12 mouse cellular contexts compared by ENCODE assay signal in genomic region chr15:101293025-101293621, GRCm38 (mm10). TPM values are rescaled to one million over a fixed set of nuclear protein-coding genes. Genes with fewer than 3 reads are reported as not detected.
DNase-seq lines count a peak whose midpoint lies in the region; ATAC-seq and TF ChIP-seq lines count a peak whose summit lies in the region.
"Had no signal": no experiment of that assay in that cellular context is flagged by ENCODE, and none has a peak within 500 bp of the region (broad histone marks: within the 10 kb centered on the region; RNA-seq: fewer than 3 reads in every experiment).

TSS of gene 6030408B16Rik (plus strand) at chr15:101293212.

- peak within 1 kb of the TSS; percentile 62 for H3K27ac ChIP-seq in brown adipose tissue, adult 24 weeks (replicated peaks; ENCODE audit: low read depth, low read length)
- no peak within 1 kb of the TSS; the same call in 1 of the 2 replicates for H3K27ac ChIP-seq in embryonic facial prominence, embryonic 13.5 days
- H3K27ac ChIP-seq in limb, embryonic 14.5 days (replicated peaks; ENCODE audit: low read depth, low read length), result peak within 1 kb of the TSS; percentile 8; the same call in 1 of the 2 replicates

- peak; percentile 22; the same call in 1 of the 2 replicates for ATAC-seq in embryonic facial prominence, embryonic 13.5 days (ENCODE audit: insufficient number of reproducible peaks, insufficient read depth, low FRiP score, low TSS enrichment, low read depth)
- ATAC-seq in limb, embryonic 14.5 days (ENCODE audit: low FRiP score, low read depth), result no peak

- no peak for TF ChIP-seq POLR2A in limb, embryonic 14.5 days (IDR thresholded peaks at IDR 0.05; ENCODE audit: borderline replicate concordance, extremely low read depth, insufficient read depth, insufficient read length)

- peaks cover 44% of the 10 kb centered on the region for H3K36me3 ChIP-seq in embryonic facial prominence, embryonic 13.5 days
- peaks cover 37% of the 10 kb centered on the region for H3K36me3 ChIP-seq in limb, embryonic 14.5 days (ENCODE audit: control insufficient read depth, insufficient read depth, low read length)

- no peaks in the 10 kb centered on the region for H3K27me3 ChIP-seq in embryonic facial prominence, embryonic 13.5 days
- no peaks in the 10 kb centered on the region for H3K27me3 ChIP-seq in limb, embryonic 14.5 days (ENCODE audit: control insufficient read depth, insufficient read depth, low read length)

- H3K9me3 ChIP-seq in embryonic facial prominence, embryonic 13.5 days, result no peaks in the 10 kb centered on the region
- no peaks in the 10 kb centered on the region for H3K9me3 ChIP-seq in limb, embryonic 14.5 days (ENCODE audit: control insufficient read depth, low read length)

- no peak within 1 kb of the TSS for H3K4me3 ChIP-seq in brown adipose tissue, adult 24 weeks (ENCODE audit: insufficient read depth, low read depth, low read length)
- no peak within 1 kb of the TSS for H3K4me3 ChIP-seq in embryonic facial prominence, embryonic 13.5 days
- H3K4me3 ChIP-seq in limb, embryonic 14.5 days (replicated peaks; ENCODE audit: low read length), result no peak within 1 kb of the TSS
- H3K4me3 ChIP-seq: erythroblast, embryonic 14.5 days had no signal

- DNase-seq in kidney, postnatal 10 days, result peak; percentile 60
- no peak for DNase-seq in kidney, adult 8-10 months
- DNase-seq in limb, embryonic 14.5 days (ENCODE audit: low spot score), result no peak
- DNase-seq in gastrocnemius, postnatal 4 days (ENCODE audit: low spot score in 2 of 2), result no peak
- DNase-seq in embryo, embryonic 11 days, result no peak
- DNase-seq: cerebellum, adult 11 months; gastrocnemius, postnatal 25 days; right cerebral cortex, postnatal 4 days; thymus, postnatal 4 days had no signal

- H3K4me1 ChIP-seq in brown adipose tissue, adult 24 weeks (ENCODE audit: control insufficient read depth, insufficient read depth, insufficient read length, low read length), result peaks cover 5% of the 10 kb centered on the region; the same call in 1 of the 2 replicates
- H3K4me1 ChIP-seq in embryonic facial prominence, embryonic 13.5 days, result peaks cover 27% of the 10 kb centered on the region
- H3K4me1 ChIP-seq in limb, embryonic 14.5 days (ENCODE audit: control insufficient read depth, insufficient read depth, low read length), result peaks cover 7% of the 10 kb centered on the region; the same call in 1 of the 2 replicates

- 0 out of 2 replicates have a peak within 1 kb of the TSS, but pooled peaks have one; percentile 1 for H3K4me2 ChIP-seq in embryonic facial prominence, embryonic 13.5 days
- no peak within 1 kb of the TSS for H3K4me2 ChIP-seq in limb, embryonic 14.5 days (replicated peaks; ENCODE audit: low read depth, low read length, severe bottlenecking)

- WGBS in embryonic facial prominence, embryonic 13.5 days, result 53% methylated on average over 18 of the region's 18 CpGs
- WGBS in limb, embryonic 14.5 days, result 42% methylated on average over 16 of the region's 18 CpGs

- H3K9ac ChIP-seq in embryonic facial prominence, embryonic 13.5 days, result peak within 1 kb of the TSS; percentile 52; the same call in 1 of the 2 replicates
- H3K9ac ChIP-seq in limb, embryonic 14.5 days (ENCODE audit: low read depth, low read length, severe bottlenecking), result no peak within 1 kb of the TSS

RNA-seq across cellular contexts. Expression of gene 6030408B16Rik, which starts in this region (rescaled TPM):
- 0.91 TPM in 1 of 2 replicates, not detected in the other for polyA plus RNA-seq in brown adipose tissue, adult 24 weeks (2012; ENCODE audit: insufficient read depth, insufficient read length, missing spikeins)
- polyA plus RNA-seq in embryonic facial prominence, embryonic 13.5 days (2015; fragmentation: Nextera tagmentation; extraction: Ambion mirVana), result 0.56 and 0.60 TPM in 2 replicates
- 1.0 and 2.2 TPM in 2 replicates for polyA plus RNA-seq in limb, embryonic 14.5 days (2012; rRNA removed)
- polyA plus RNA-seq in limb, embryonic 14.5 days (2014; fragmentation: Nextera tagmentation; extraction: Ambion mirVana), result 0.74 and 1.8 TPM in 2 replicates
- total RNA-seq in gastrocnemius, postnatal 4 days (2021), result under 1 TPM in 1 of 2 experiments, not detected in 1; 0.59 TPM
- polyA plus RNA-seq: erythroblast, embryonic 14.5 days had no signal

Comparison
In these comparisons a context has a peak if more than half of its experiments do, and no peak if none do; other contexts are left out.
1. Peak in ATAC-seq, H3K9ac ChIP-seq and H3K4me2 ChIP-seq in embryonic facial prominence, embryonic 13.5 days; RNA of the gene not detected or under 1 TPM.